Mouse (Mus musculus) stomach, postnatal 0 days (tissue): ENCODE data around the gene Slc28a2.

ENCODE experiments used
- CTCF ChIP-seq: IDR thresholded peaks from 2 replicates; pipeline ENCODE4 v1.5.1; 2016; ENCODE audit warnings: antibody characterized with exemption, low read depth, mild to moderate bottlenecking, moderate library complexity
- EP300 ChIP-seq: optimal IDR thresholded peaks from 2 replicates; pipeline ENCODE3; 2016; ENCODE audit warnings: antibody characterized with exemption

DNA sequence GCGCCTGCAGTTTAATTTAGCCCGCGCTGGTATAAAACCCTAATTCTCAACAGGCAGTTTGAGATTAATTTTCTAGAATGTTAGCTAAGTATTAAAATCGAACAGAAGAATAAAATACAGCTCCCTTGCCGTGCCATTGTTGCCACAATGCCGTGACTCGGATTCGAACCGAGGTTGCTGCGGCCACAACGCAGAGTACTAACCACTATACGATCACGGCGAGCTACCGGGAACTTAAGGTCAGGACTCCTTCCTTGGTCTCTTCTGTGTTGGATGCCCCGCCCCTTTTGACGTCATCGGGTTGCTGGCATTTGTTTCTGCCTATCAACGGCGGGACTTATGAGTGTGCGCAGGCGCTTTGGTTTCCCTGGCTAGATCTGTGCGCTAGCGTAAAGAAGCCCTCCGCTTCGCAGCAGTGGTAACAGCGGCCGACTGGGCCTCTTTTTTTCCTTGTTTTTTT is 49.0 kb upstream of the Slc28a2 start:
- TF ChIP-seq CTCF = no peak
- no peak for TF ChIP-seq EP300
